Mouse (Mus musculus) embryonic fibroblast, embryonic 13.5 days (primary cell): Measurements from ENCODE around the gene Abca8a.

Experiments used
- CTCF ChIP-seq: IDR thresholded peaks from 2 replicates; pipeline ENCODE4 v1.5.1; 2011; ENCODE audit warnings: mild to moderate bottlenecking, control low read depth, low read length, moderate library complexity, borderline replicate concordance; ENCODE audit not compliant: insufficient read depth
- POLR2A ChIP-seq: IDR thresholded peaks from 2 replicates; pipeline ENCODE4 v1.6.1; 2011; ENCODE audit warnings: low read depth, mild to moderate bottlenecking, control low read depth, low read length, moderate library complexity

GRCm38 (mm10) chr11:109995013-109995412 is 100.8 kb downstream of the Abca8a start:
- TF ChIP-seq POLR2A: no peak
- no peak for TF ChIP-seq CTCF
